Mouse (Mus musculus) hindbrain, embryonic 12.5 days (tissue): ENCODE results near the gene Inpp5a. TPM values are rescaled to one million over a fixed set of nuclear protein-coding genes. Genes with fewer than 3 reads are reported as not detected.
"Not testable (repeated sequence)": the region's sequence is repeated elsewhere in the genome, so short reads cannot be mapped to it uniquely, and the experiment has no call there.

Source experiments
- ATAC-seq: fragments of 200-750 bp; cut with Nextera tagmentation; 2 replicates; pipeline ENCODE4 v1.8.0; 2017; ENCODE audit warnings: moderate TSS enrichment; ENCODE audit not compliant: low FRiP score
- H3K27ac ChIP-seq: fragments of 300-500 bp; sonication (generic); 2 replicates; pipeline ENCODE4 v1.5.1; 2016; ENCODE audit warnings: mild to moderate bottlenecking
- H3K27me3 ChIP-seq: fragments of 300-500 bp; sonication (generic); 2 replicates; pipeline ENCODE4 v1.6.1; 2016; ENCODE audit warnings: mild to moderate bottlenecking
- H3K36me3 ChIP-seq: fragments of 300-500 bp; sonication (generic); 2 replicates; pipeline ENCODE4 v1.6.1; 2016; ENCODE audit warnings: mild to moderate bottlenecking
- H3K4me1 ChIP-seq: fragments of 300-500 bp; sonication (generic); 2 replicates; pipeline ENCODE4 v1.6.1; 2016
- H3K4me2 ChIP-seq: fragments of 300-500 bp; sonication (generic); replicated peaks from 2 replicates; pipeline ENCODE4 v1.6.1; 2016; ENCODE audit warnings: mild to moderate bottlenecking
- H3K4me3 ChIP-seq: fragments of 300-500 bp; sonication (generic); 2 replicates; pipeline ENCODE4 v1.5.1; 2016; ENCODE audit warnings: mild to moderate bottlenecking
- H3K9ac ChIP-seq: fragments of 300-500 bp; sonication (generic); 2 replicates; pipeline ENCODE4 v1.6.1; 2016; ENCODE audit warnings: mild to moderate bottlenecking, moderate library complexity
- H3K9me3 ChIP-seq: fragments of 300-500 bp; sonication (generic); replicated peaks from 2 replicates; pipeline ENCODE4 v1.6.1; 2016; ENCODE audit warnings: mild to moderate bottlenecking
- WGBS: fragments of 180-500 bp; shearing (Covaris S2); methylation state at CpG from one replicate; pipeline ENCODE4 v1.1.7; 2016; 5-methylcytosine and 5-hydroxymethylcytosine counted together
- polyA plus RNA-seq: library from polyadenylated mRNA; unstranded; fragments of >200 nt; fragmentation: Nextera tagmentation; extraction: Ambion mirVana; gene quantifications from 2 replicates; pipeline ENCODE4 v1.2.1, GENCODE M21; 2016

The Inpp5a gene
- polyA plus RNA-seq, 1 experiment from 2014 or later = 26.4 TPM

- no peak overlapping the region for H3K4me3 ChIP-seq
- no peaks in the 10 kb centered on the region for H3K36me3 ChIP-seq
- no peak overlapping the region for H3K4me2 ChIP-seq
- ATAC-seq = no peak
- no peak overlapping the region; the same call in 1 of the 2 replicates for H3K27ac ChIP-seq
- 67% methylated on average over 8 of the region's 8 CpGs for WGBS
- no peak overlapping the region for H3K9ac ChIP-seq
- peaks cover 13% of the 10 kb centered on the region; the same call in 1 of the 2 replicates for H3K4me1 ChIP-seq
- no peaks in the 10 kb centered on the region for H3K9me3 ChIP-seq
- H3K27me3 ChIP-seq = no peaks in the 10 kb centered on the region
These were observed 23.5 kb downstream of the Inpp5a start for GRCm38 (mm10) chr7:139412223-139412950.

- Histone ChIP-seq H3K9ac (no peak overlapping the region), H3K9me3 (no peaks in the 10 kb centered on the region), H3K36me3 (no peaks in the 10 kb centered on the region), H3K27ac (no peak overlapping the region), H3K4me2 (no peak overlapping the region), H3K4me1 (peaks cover 13% of the 10 kb centered on the region; the same call in 1 of the 2 replicates), H3K4me3 (no peak overlapping the region), H3K27me3 (no peaks in the 10 kb centered on the region)
- no peak for ATAC-seq
- 79% methylated on average over 3 of the region's 3 CpGs for WGBS
These were observed 24.5 kb downstream of the Inpp5a start for GRCm38 (mm10) chr7:139413400-139413799.

GRCm38 (mm10) chr7:139415616-139416225 is 26.8 kb downstream of the Inpp5a start:
- no peaks in the 10 kb centered on the region for H3K9me3 ChIP-seq
- peaks cover 13% of the 10 kb centered on the region; the same call in 1 of the 2 replicates for H3K4me1 ChIP-seq
- no peaks in the 10 kb centered on the region for H3K36me3 ChIP-seq
- ATAC-seq = no peak
- no peak overlapping the region for H3K27ac ChIP-seq
- H3K4me3 ChIP-seq = no peak overlapping the region
- no peak overlapping the region for H3K9ac ChIP-seq
- no peaks in the 10 kb centered on the region for H3K27me3 ChIP-seq
- no peak overlapping the region for H3K4me2 ChIP-seq

GRCm38 (mm10) chr7:139418371-139418770 is 29.5 kb downstream of the Inpp5a start:
- H3K4me1 ChIP-seq = peaks cover 13% of the 10 kb centered on the region; the same call in 1 of the 2 replicates
- H3K27ac ChIP-seq = no peak overlapping the region
- no peak overlapping the region for H3K4me2 ChIP-seq
- no peaks in the 10 kb centered on the region for H3K36me3 ChIP-seq
- no peaks in the 10 kb centered on the region for H3K27me3 ChIP-seq
- H3K9ac ChIP-seq = no peak overlapping the region
- 96% methylated on average over 1 of the region's 1 CpGs for WGBS
- H3K4me3 ChIP-seq = no peak overlapping the region
- no peak for ATAC-seq
- H3K9me3 ChIP-seq = no peaks in the 10 kb centered on the region

GRCm38 (mm10) chr7:139422827-139423226 is 33.9 kb downstream of the Inpp5a start:
- ATAC-seq = no peak
- no peaks in the 10 kb centered on the region for H3K36me3 ChIP-seq
- no peaks in the 10 kb centered on the region for H3K4me1 ChIP-seq
- no peak overlapping the region for H3K9ac ChIP-seq
- H3K9me3 ChIP-seq = 0 out of 2 replicates have a peak, but pooled peaks cover 5% of the 10 kb centered on the region
- H3K27ac ChIP-seq = no peak overlapping the region
- H3K4me2 ChIP-seq = no peak overlapping the region
- H3K4me3 ChIP-seq = no peak overlapping the region
- WGBS = 92% methylated on average over 6 of the region's 6 CpGs
- no peaks in the 10 kb centered on the region for H3K27me3 ChIP-seq

GRCm38 (mm10) chr7:139434095-139434830 is 45.4 kb downstream of the Inpp5a start:
- H3K36me3 ChIP-seq = no peaks in the 10 kb centered on the region
- no peak overlapping the region for H3K4me2 ChIP-seq
- no peaks in the 10 kb centered on the region for H3K27me3 ChIP-seq
- H3K4me3 ChIP-seq = no peak overlapping the region
- H3K9ac ChIP-seq = no peak overlapping the region
- peaks cover 14% of the 10 kb centered on the region for H3K4me1 ChIP-seq
- H3K9me3 ChIP-seq = no peaks in the 10 kb centered on the region
- H3K27ac ChIP-seq = no peak overlapping the region
- ATAC-seq = no peak
- 87% methylated on average over 5 of the region's 5 CpGs for WGBS

GRCm38 (mm10) chr7:139434931-139435330 is 46.0 kb downstream of the Inpp5a start:
- WGBS = 93% methylated on average over 2 of the region's 2 CpGs
- peaks cover 14% of the 10 kb centered on the region for H3K4me1 ChIP-seq
- H3K9ac ChIP-seq, H3K27me3 ChIP-seq, ATAC-seq, H3K36me3 ChIP-seq, H3K27ac ChIP-seq, H3K9me3 ChIP-seq, H3K4me3 ChIP-seq, H3K4me2 ChIP-seq: not testable (repeated sequence)

- Histone ChIP-seq H3K4me3 (no peak overlapping the region), H3K36me3 (no peaks in the 10 kb centered on the region), H3K4me1 (peaks cover 16% of the 10 kb centered on the region), H3K27me3 (no peaks in the 10 kb centered on the region), H3K27ac (no peak overlapping the region), H3K9me3 (no peaks in the 10 kb centered on the region), H3K9ac (no peak overlapping the region), H3K4me2 (no peak overlapping the region)
- ATAC-seq = no peak
These were observed 46.8 kb downstream of the Inpp5a start for GRCm38 (mm10) chr7:139435749-139436148.

GRCm38 (mm10) chr7:139436951-139437350 is 48.0 kb downstream of the Inpp5a start:
- Histone ChIP-seq H3K4me2 (no peak overlapping the region), H3K9me3 (no peaks in the 10 kb centered on the region), H3K27me3 (no peaks in the 10 kb centered on the region), H3K4me3 (no peak overlapping the region), H3K36me3 (no peaks in the 10 kb centered on the region), H3K4me1 (peaks cover 27% of the 10 kb centered on the region), H3K9ac (no peak overlapping the region), H3K27ac (no peak overlapping the region)
- no peak for ATAC-seq
- 86% methylated on average over 7 of the region's 7 CpGs for WGBS

- ATAC-seq = no peak
These were observed 48.6 kb downstream of the Inpp5a start for GRCm38 (mm10) chr7:139437471-139437870.

GRCm38 (mm10) chr7:139437926-139438600 is 49.2 kb downstream of the Inpp5a start:
- ATAC-seq = no peak
- WGBS = 44% methylated on average over 9 of the region's 9 CpGs
- H3K27me3 ChIP-seq = no peaks in the 10 kb centered on the region
- no peaks in the 10 kb centered on the region for H3K36me3 ChIP-seq
- H3K9ac ChIP-seq = no peak overlapping the region
- H3K27ac ChIP-seq = no peak overlapping the region
- H3K9me3 ChIP-seq = no peaks in the 10 kb centered on the region
- peaks cover 27% of the 10 kb centered on the region for H3K4me1 ChIP-seq
- no peak overlapping the region for H3K4me2 ChIP-seq
- no peak overlapping the region for H3K4me3 ChIP-seq

More at GRCm38 (mm10) chr7:139437471-139437870, 48.6 kb downstream of the Inpp5a start:
- no peaks in the 10 kb centered on the region for H3K9me3 ChIP-seq
- no peaks in the 10 kb centered on the region for H3K27me3 ChIP-seq
- no peak overlapping the region for H3K27ac ChIP-seq
- no peaks in the 10 kb centered on the region for H3K36me3 ChIP-seq
- peaks cover 27% of the 10 kb centered on the region for H3K4me1 ChIP-seq
- 58% methylated on average over 5 of the region's 5 CpGs for WGBS
- no peak overlapping the region for H3K4me3 ChIP-seq
- H3K4me2 ChIP-seq = no peak overlapping the region
- H3K9ac ChIP-seq = no peak overlapping the region

GRCm38 (mm10) chr7:139438601-139438945 is 49.7 kb downstream of the Inpp5a start:
- H3K9me3 ChIP-seq = no peaks in the 10 kb centered on the region
- H3K4me1 ChIP-seq = peaks cover 27% of the 10 kb centered on the region
- H3K9ac ChIP-seq = no peak overlapping the region
- H3K27ac ChIP-seq = no peak overlapping the region
- no peak for ATAC-seq
- 68% methylated on average over 4 of the region's 4 CpGs for WGBS
- H3K36me3 ChIP-seq = no peaks in the 10 kb centered on the region
- H3K4me2 ChIP-seq = no peak overlapping the region
- H3K27me3 ChIP-seq = no peaks in the 10 kb centered on the region
- no peak overlapping the region for H3K4me3 ChIP-seq
